Mouse (Mus musculus) gastrocnemius, postnatal 4 days (tissue): ENCODE measurements at regions not wholly inside any gene's neighbourhood (a gene's known extent, or its start where the extent isn't known, plus 50 kb on each side); places are given as distances from the start of the nearest gene placed in this dataset.

Experiments used
- DNase-seq, 2 experiments: peaks; one replicate each; pipeline ENCODE4 v3.0.0; 2021 to 2022; ENCODE audit warnings: low spot score in 2 of 2, mixed read lengths in 2 of 2

GRCm38 (mm10) chr1:163650577-163651180 is 74.4 kb downstream of the Mettl11b start:
- no peak for DNase-seq

- no peak for DNase-seq
Measured at GRCm38 (mm10) chr1:163642091-163642490, 82.9 kb downstream of the Mettl11b start.

- no peak for DNase-seq
Measured at GRCm38 (mm10) chr1:163640527-163641228, 84.4 kb downstream of the Mettl11b start.

GRCm38 (mm10) chr1:163630291-163630812 is 94.7 kb downstream of the Mettl11b start:
- no peak for DNase-seq

- DNase-seq: no peak
Measured at GRCm38 (mm10) chr1:163624887-163625286, 100.1 kb downstream of the Mettl11b start.

- DNase-seq: no peak
Measured at GRCm38 (mm10) chr1:163621293-163621692, 103.7 kb downstream of the Mettl11b start.

GRCm38 (mm10) chr1:163619831-163620230 is 105.2 kb downstream of the Mettl11b start:
- DNase-seq: no peak

GRCm38 (mm10) chr1:163618132-163618531 is 106.9 kb downstream of the Mettl11b start:
- DNase-seq: no peak

- no peak for DNase-seq
Measured at GRCm38 (mm10) chr1:163616596-163616995, 108.4 kb downstream of the Mettl11b start.

GRCm38 (mm10) chr1:163608429-163608828 is 116.6 kb downstream of the Mettl11b start:
- no peak for DNase-seq

GRCm38 (mm10) chr1:163607701-163608100 is 117.3 kb downstream of the Mettl11b start:
- DNase-seq: peak; percentile 19 to 64

GRCm38 (mm10) chr1:163599926-163600890 is 124.8 kb downstream of the Mettl11b start:
- DNase-seq: no peak

GRCm38 (mm10) chr1:163576411-163576810 is 148.6 kb downstream of the Mettl11b start:
- DNase-seq: no peak

GRCm38 (mm10) chr1:163575593-163575992 is 149.4 kb downstream of the Mettl11b start:
- DNase-seq: peak in 1 of 2 experiments; percentile 13

- peak in 1 of 2 experiments; percentile 10 for DNase-seq
Measured at GRCm38 (mm10) chr1:163574409-163575161, 150.4 kb downstream of the Mettl11b start.

GRCm38 (mm10) chr1:163573533-163573932 is 151.5 kb downstream of the Mettl11b start:
- no peak for DNase-seq

- DNase-seq: no peak
Measured at GRCm38 (mm10) chr1:163563791-163564190, 160.3 kb upstream of the Gorab start.

- no peak for DNase-seq
Measured at GRCm38 (mm10) chr1:163563064-163563463, 159.6 kb upstream of the Gorab start.

GRCm38 (mm10) chr1:163562166-163562733 is 158.8 kb upstream of the Gorab start:
- no peak for DNase-seq

- no peak for DNase-seq
Measured at GRCm38 (mm10) chr1:163561016-163561415, 157.5 kb upstream of the Gorab start.
